Mouse (Mus musculus): ENCODE measurements around the gene Eva1c.
A peak's percentile ranks its signal among the peaks of the same experiment; 100 is the strongest.
"Not testable (repeated sequence)": the region's sequence is repeated elsewhere in the genome, so short reads cannot be mapped to it uniquely, and the experiment has no call there.

The Eva1c gene

DNA sequence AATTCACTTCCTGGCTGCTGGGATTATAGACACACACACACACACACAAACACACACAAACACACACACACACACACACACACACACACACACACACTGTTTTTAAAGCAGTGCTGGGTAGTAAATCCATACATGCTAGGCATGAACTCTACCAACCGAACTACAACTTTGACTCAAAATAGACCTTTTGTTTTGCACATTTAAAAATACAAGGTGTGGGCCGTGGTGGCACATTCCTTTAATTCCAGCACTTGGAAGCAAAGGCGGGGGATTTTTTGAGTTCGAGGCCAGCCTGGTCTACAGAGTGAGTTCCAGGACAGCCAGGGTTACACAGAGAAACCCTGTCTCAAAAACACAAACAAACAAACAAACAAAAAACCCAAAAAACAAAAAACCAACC, 2.5 kb upstream of the Eva1c start:
- DNase-seq (ENCODE audit: low spot score in 2 of 2) = not testable (repeated sequence)

DNA sequence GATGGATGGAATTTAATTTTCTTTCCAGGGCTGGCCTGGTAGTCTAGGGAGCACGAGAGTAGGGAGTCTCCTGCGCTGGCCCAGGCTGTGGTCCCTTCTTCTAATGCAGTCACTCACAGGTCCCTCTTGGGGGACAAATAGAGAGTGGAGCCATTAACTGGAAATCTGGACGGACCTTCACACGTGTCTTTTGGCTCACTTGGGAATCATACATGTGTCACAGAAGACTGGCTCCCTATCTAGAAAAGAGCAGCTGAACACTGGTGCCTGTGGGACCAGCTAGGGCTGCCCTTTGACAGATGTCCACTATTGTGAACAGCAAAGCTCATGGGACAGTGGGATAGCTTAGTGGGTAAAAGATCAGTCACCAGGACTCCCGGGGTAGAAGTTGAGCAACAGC, 478 bp upstream of the Eva1c start:
- no peak for DNase-seq (ENCODE audit: low spot score in 2 of 2)

DNA sequence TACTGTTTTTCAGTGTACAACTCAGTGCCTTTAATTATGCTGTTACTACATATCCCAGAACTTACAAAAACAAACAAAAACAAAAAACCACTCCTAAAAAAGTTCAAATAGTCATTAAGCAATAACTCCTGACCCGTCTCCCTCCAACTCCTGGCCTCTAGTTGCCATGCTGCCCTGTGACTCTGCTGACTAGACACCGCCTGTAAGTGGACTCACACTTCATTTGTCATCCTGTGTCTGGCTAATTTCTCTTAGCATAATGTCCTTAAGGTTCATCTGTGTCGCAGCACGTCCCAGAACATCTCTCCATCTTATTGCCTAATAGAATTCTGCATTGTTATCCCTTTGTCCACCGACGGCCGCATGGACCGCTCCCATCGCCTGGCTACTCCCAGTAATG, 979 bp downstream of the Eva1c start:
- DNase-seq (ENCODE audit: low spot score in 2 of 2) = no peak

DNA sequence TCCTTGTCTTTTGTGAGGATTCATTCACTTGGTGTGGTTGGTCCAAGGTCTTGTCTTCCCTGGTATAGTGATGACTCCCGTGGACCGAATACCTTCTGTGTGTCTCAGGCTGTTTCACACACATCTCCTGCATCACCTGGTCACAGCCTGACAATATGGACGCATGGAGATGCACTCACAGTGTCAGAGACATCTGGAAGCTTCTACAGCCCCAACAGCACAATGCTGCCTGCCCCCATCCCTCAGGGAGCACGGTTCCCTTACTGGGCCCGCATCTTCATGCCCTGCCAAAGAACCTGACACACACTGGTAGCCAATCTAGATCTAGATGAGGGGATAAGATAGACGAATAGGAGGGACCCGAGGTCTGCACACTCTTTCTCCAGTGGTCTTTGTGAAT, 2.6 kb downstream of the Eva1c start:
- DNase-seq (ENCODE audit: low spot score in 2 of 2) = no peak

DNA sequence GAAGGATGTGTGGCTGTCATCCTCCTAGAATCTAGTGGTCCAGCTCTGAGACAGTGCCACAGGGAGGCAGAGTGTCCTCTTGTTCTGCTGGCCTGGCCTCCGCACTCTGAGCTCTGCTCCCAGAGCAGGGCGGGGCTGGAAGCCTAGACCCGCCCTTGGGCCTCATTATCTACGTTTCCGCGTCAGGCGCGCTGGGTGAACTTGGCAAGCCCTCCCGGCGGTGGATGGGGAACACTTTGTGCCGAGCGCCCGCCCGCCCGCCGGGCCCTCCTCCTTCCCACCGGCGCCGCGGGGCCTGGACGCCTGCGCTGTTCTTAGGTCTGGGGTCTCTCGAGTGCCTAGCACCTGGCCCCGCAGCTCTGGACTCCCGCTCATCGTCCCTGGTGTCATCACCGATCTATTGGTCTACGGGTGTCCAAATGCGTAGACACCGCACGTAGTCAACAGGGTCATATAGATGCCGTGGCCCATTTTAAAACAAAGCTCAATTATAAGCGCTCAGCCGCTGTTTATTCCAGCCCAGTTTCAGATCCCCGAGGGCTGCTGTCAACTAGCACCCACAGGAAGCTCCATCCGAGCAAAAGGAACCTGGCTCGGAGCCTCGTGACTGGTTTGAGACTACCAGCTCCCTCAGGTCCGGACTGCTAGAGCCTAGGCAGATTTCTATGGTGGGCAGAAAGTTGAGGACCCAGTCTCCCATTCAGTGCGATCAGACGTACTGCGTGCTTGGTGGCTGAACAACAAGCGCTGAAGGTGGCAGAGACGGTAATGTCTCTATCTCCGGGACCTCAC, 3.6 kb downstream of the Eva1c start:
- peak; percentile 62 to 65 for DNase-seq (ENCODE audit: low spot score in 2 of 2)

DNA sequence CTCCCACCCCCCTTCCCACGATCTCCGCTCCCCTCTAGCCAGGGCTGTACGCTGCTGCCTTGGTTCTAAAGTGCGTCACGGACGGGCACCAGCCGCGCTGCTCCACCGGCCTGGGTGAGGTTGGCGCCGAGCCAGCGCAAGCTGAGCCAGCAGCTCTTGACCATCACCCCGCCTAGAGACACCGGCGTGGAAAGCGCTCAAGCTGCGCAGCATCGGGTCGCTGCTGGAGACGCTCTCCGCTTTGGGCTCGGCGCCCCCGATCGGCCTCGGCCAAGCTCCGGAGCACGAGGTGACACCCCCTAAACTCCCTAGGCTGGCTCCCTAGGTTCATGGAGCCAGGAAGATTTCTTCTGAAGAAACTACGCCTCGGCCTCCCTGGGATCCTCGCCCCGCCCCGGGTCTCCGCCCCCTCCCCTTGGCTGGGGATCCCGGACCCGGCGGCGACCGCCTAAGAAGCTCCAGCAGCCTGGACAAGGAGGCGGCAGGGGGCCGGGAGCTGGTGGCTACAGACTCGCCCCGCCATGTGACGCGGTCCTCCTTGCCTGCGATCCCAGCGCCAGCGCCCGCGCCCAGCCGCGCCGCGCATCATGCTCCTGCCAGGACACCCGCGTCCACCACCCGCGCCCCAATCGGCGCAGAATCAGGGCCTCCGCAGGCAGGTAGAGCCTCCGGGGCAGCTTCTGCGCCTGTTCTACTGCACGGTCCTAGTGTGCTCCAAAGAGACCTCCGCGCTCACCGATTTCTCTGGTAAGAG, 4.3 kb downstream of the Eva1c start:
- DNase-seq (ENCODE audit: low spot score in 2 of 2) = peak; percentile 27 to 47

DNA sequence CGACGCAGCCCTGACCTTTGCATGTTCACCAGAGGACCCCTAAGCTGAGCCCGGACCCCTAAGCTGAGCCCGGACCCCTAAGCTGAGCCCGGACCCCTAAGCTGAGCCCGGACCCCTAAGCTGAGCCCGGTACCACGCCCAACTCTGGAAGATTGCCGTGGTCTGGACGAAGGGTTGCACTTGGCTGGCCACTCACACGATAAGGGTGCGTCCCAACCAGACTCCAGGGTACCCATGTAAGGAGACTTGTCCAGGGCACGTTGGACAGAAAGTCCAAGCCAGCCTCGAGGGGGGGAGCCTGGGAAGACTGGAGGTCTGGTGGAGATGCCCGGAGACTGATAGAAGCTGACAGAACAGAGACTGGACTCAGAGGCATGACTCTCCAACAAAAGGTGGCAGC, 5.2 kb downstream of the Eva1c start:
- DNase-seq (ENCODE audit: low spot score in 2 of 2) = no peak

DNA sequence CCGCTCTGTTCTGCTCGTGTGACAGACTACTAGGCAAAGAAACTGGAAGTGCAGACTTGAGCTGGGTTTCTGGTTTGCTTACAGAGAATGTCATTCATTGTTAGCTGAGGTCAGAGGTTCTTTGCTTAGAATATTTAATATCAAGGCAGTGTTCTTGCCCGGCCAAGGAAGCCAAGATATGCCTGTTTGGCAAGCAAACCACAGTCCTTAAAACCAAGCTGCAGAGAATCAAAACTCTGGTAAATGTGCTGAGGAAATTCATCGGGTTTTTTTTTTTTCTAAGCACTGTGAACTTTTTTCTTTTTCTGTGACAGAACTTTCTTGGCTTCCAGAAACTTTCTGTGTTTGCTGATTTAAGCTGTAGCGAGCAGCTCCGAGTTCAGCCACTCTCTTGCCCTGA, 6.0 kb downstream of the Eva1c start:
- no peak for DNase-seq (ENCODE audit: low spot score in 2 of 2)

DNA sequence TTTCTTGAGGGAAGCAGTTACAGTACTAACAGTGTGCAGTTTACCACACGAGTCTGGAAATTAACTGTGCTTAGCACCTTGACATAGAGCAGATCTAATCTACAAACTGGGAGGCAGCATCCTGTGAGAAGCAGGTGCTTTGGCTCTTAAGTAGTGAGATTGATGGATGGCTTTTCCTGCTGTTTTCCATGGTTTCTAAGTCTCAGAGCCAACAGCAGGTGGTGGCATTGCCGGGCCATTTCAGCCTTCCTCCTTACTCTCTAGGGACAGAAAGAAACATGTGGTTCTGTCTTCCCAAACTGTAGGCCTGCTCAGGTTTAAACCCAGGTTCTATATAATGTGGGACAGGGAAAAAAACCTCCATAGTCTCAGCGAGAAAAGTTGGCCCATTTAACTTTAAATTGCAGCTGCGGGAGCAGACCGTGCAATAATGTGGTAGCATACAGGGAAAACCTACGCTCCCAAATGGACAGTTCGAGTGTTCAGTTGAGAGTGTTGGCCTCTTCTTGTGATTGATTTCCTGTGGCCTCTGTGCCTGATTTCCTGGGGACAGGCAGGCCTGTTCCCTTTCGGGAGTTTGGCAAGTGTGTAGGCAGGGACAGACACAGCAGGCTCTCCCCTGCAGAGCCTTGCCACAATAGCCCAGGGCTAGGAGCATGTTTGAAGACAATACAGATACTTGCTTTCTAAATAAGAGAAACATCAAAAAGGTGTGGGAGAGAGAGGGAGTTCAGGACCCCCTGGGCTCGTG, 6.7 kb downstream of the Eva1c start:
- DNase-seq (ENCODE audit: low spot score in 2 of 2) = no peak

DNA sequence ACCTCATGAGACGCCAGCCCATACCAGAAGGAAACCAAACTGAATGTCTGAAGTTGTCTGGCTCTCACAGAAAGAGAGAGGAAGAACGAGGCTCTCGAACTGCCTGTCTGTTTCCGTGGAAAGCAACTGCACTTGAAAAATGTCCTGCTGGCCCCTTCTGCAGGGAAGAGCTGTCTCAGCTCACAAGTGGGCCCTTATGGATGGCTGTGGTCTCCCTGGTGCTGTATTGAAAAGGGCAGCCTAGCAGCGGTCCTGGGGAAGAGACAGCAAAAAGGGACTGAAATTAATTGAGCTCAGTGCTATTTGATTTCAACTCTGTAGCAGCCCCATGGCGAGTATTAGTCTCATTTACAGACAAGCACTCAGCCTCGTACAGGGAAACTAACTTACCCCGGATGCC, 10.9 kb downstream of the Eva1c start:
- DNase-seq (ENCODE audit: low spot score in 2 of 2) = no peak

DNA sequence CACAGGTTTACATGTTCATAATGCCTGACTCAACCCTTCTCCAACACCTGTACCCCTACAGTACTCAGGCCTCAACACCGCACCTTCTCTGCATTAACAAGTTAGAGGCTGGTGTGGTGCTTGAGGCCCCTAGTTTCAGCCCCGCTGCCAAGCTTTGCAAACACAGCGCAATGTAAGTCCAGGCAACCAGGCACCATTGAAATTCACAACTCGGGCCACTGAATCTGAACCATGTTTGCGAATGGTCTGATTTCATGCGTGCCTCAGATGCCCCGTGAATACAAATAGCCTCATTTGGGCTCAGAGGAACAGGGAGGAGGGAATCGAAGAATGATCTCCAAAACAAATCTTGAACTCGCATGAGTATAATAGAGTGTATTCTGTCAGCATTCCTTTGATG, 15.6 kb downstream of the Eva1c start:
- DNase-seq (ENCODE audit: low spot score in 2 of 2) = no peak

DNA sequence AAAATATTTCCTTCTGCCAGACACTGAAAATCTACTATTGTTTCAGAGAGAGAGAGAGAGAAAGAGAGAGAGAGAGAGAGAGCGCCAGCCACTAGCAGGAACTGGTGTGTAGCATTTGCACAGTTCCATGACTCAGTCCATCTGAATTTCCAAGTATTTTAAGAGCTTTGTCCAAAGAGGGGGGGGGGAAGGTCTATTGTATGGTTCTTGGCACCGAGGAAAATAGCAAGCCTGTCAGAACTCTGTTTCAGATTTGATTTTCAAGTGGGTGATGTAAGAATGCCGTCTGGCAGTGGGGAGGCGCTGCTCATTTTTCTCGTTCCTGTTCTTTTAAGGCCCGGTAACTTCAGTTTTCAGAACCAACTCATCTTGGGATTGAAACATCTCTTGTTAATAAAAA, 18.5 kb downstream of the Eva1c start:
- no peak for DNase-seq (ENCODE audit: low spot score in 2 of 2)

DNA sequence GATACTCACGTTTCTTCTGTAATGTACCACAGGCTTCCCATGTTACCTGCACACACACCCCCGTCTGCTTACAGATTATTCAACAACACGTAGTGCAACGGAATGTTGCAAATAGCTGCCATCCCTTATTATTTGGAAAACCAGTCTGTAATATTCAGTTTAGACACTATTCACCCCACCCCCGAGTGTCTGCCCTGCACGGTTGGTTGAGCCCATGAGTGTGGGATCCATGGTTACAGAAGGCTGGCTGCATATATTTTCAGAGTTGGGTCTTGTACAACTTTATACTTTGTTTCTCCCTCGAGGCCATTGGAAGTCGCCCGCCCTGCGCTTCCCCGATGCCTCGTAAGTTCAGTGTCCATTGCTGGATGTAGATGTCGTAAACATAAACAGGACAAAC, 19.1 kb downstream of the Eva1c start:
- no peak for DNase-seq (ENCODE audit: low spot score in 2 of 2)

DNA sequence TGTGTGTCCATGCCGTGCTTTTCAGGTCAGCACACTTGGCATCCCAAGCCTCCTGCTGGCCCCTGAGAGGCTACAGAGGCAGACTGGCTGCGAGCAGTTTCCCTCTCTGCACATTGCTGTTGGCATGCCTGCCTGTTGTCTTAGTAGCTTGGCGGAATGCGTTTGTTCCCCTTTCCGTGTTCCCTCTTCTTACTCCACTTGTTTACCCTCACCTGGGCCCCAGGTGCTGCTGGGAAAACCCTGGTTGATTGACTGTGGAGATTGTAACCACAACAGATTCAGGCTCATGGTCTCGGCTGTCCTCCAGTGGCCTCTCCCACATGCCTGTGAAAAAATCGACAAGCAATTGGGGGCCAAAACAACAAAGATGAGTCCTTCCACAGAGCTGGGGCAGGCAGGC, 22.2 kb downstream of the Eva1c start:
- no peak for DNase-seq (ENCODE audit: low spot score in 2 of 2)

DNA sequence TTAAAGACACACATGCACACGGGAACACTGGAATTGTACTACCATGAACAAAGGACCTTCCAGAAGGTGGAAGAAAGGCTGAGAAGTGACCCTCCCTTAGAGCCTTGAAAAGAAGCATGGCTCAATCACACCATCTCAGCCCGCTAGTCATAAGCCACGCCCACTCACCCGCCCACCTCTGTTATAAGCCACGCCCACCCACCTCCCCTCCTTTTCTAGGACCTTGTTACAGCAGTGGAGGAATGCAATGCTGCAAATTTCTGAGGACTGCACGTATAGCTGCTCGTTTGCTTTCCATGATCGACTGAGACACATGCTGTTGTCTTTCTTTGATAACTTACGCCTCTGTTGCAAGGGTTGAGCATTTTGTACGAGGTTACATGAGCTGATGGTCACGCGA, 22.7 kb downstream of the Eva1c start:
- no peak for DNase-seq (ENCODE audit: low spot score in 2 of 2)

DNA sequence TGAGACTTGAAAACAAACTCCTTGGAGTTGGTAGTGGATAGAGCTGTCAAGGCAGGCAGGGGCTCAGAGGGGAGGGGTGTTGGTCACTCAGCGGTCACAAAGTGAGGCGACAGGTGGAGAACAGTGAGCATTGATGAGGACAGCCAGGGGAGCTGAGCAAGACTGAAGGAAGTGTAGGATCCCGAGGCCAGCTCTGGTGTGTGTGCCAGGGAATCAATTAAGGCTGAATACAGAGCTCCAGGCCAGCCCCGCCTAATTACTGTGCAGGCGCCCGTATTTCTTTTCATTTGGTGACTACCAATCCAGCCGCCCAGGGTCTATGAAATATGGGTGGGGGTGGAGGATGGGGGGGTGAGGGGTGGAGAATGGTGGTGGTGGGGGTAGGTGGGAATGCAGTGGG, 24.4 kb downstream of the Eva1c start:
- DNase-seq (ENCODE audit: low spot score in 2 of 2) = no peak

DNA sequence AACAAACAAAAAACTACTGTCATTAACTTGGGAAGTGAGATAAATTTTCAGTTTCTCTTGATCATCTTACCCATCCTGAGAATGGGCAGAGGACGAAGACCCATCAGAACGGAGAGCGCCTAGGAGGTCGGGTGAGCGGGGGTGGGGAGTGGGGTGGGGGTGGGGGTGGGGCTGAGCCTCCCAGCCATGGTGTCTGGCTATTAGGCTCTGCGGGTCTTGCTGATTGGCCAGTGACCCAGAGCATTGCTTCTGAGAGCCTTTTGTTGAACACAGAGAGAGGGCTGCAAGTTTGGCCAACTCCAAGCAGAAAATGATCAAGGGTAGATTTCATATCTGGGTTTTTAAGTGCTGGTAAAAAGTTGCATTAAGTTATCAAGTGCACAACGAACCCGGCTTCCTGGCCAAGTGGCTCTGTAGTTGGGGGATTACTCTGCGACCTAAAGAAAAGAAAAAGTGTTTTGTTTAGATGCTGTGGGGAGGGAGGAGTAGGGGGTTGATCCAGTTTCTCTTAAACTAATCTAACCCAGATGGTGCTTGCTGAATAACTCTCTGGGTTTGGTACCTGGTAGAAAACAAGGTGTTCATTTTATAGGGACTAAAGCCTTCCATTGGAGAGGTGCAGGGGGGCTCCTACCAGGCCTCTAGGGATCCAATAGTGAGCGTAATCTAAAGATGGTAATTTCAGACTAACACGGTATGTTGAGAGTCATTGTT, 25.3 kb downstream of the Eva1c start:
- no peak for DNase-seq (ENCODE audit: low spot score in 2 of 2)

DNA sequence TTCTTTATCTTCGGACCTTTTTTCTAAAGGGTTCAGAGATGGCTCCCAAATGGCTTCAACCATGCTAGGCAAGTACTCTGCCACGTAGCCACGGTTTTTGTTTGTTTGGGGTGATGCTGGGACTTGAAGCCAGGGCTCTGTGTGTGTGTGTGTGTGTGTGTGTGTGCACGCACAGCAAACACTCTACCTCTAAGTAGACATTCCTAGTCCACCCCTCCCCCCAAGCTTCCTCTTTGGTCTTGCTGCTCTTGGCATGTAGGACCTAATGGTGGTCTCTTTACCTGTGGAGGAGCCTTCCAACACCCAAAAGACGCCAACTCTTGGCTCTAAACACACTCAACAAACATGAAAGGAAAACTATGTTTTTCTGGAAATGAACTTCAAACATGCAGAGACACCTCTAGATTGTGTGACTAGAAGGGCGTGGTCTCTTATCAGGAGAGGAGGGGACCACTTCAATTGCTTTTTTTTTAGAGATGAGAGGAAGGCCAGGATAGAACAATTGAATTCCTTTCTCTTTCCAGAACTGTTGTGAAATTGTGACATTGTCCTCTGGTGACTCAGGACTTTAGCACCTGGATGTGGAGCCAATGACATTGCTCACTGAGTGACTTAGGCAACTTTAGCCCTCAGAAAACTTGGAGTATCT, 30.2 kb downstream of the Eva1c start:
- DNase-seq (ENCODE audit: low spot score in 2 of 2) = no peak

DNA sequence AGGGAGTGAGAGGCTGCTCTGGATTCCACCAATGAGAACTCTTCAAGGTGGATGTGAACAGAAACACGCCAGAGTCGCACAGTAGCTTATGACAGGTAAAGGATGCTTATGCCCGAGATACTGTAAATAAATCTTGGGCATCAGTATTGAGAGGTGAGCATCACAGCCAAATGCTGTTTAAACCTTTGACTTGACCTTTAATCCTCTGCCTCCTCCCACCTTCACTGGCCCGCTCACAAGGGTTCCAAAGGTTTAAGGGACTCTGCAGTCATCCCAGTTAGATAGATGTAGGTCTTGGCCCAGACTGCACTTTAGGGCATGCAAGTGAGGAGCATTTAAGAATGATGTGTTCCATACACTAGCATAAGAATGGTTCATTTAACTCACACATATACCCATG, 31.7 kb downstream of the Eva1c start:
- DNase-seq (ENCODE audit: low spot score in 2 of 2) = no peak

DNA sequence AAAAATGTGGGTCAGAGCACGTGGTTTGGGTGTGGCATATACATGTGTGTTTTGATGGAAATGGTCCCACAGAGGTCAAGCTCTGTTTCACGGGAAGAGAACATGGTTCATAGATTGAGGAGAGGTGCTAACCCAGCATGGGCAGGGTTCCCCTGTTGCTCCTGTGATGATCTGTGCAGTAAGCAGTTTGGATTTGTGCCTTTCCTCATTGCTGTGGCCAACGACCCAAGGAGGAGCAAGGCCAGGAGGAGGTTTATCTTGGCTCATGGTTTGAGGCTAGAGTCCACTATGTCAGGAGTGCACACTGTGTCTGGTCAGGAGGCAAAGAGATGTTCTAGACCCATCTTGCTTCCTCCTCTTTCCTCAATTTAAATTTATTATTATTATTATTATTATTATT, 36.5 kb downstream of the Eva1c start:
- no peak for DNase-seq (ENCODE audit: low spot score in 2 of 2)

DNA sequence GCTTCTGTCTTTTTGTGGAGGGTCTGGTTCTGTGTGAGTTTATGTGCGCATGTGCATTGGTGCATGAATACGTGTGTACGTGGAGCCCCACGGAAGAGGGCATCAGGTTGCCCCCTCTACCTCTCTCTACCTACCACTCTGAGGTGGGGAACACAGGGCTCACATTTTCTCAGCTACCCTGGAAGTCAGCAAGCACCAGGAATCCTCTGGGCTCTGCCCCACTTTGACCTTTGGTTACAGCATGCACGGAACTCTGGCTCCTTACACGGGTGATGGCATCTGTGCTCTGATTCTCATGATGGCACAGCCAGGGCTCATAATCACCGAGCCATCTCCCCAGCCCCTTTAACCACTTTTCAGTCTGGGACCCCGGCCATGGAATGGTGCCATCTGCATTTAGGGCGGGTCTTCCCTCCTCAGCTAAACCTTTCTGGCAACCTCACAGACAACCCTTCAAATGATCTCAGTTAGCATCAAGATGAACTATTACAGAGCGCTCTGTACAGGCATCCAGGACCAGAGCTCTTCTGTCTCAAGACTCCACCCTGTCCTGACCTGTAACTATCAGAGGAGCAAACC, 37.0 kb downstream of the Eva1c start:
- DNase-seq (ENCODE audit: low spot score in 2 of 2) = no peak
